Mouse (Mus musculus): Measurements from ENCODE around the gene Gm5485. TPM values are rescaled to one million over a fixed set of nuclear protein-coding genes. Genes with fewer than 3 reads are reported as not detected.

Gm5485 gene
- polyA plus RNA-seq (2015; fragmentation: Nextera tagmentation; extraction: Ambion mirVana): 0.52 TPM in 1 of 2 replicates, not detected in the other

DNA sequence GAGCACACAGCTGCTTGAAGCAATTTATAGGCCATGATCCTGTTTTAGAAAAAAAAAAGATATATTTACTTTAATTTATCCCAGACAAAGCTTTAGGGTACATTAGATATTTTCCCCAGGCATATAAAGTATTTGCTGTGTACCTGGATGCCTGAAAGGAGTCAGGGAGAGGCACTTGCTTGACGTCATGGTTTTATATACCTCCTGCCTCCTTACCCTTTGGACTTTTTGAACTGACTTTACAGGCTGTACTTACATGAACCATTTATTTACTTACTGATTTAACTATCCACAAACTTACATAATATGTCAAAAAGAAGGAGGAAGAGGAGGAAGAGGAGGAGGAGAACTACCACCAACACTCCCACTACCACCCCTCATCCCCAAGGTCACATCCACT, at the start of gene Gm5485:
Gene Gm5485, minus strand, starts transcription at position 171 of the 400 bp plus-strand sequence.
- no peak within 1 kb of the TSS for H3K27ac ChIP-seq (replicated peaks)
- no peaks in the 10 kb centered on the region for H3K27me3 ChIP-seq (replicated peaks)
- WGBS: 82% methylated on average over 1 of the region's 1 CpGs
- no peaks in the 10 kb centered on the region for H3K36me3 ChIP-seq
- no peaks in the 10 kb centered on the region for H3K9me3 ChIP-seq (replicated peaks)
- no peak within 1 kb of the TSS for H3K4me3 ChIP-seq (replicated peaks)
- H3K9ac ChIP-seq (replicated peaks): no peak within 1 kb of the TSS
- H3K4me2 ChIP-seq: no peak within 1 kb of the TSS
- no peak for ATAC-seq (ENCODE audit: low FRiP score)
- no peaks in the 10 kb centered on the region for H3K4me1 ChIP-seq

DNA sequence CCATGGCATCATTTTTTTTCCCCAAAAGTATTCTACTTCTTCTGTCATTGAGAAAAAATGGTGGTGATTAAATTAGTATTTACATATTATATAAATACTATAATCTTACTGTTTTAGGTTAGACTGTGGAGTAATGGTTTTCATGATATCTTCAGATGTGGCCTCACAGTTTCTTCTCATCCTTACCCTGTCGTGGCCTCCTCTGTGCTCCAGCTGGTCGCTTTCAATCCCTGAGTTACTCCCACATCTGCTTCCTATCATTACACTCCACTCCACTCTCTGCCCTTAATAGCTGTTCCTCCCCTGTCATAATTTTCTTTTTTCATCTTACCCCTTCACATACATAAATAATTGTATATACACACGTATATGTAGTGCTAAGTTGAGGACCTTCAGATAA, 41.0 kb upstream of the Gm5485 start:
- H3K9ac ChIP-seq (replicated peaks): no peak overlapping the region
- H3K27me3 ChIP-seq (replicated peaks): no peaks in the 10 kb centered on the region
- H3K36me3 ChIP-seq: no peaks in the 10 kb centered on the region
- ATAC-seq (ENCODE audit: low FRiP score): no peak
- 87% methylated on average over 3 of the region's 3 CpGs for WGBS
- H3K4me1 ChIP-seq: no peaks in the 10 kb centered on the region
- H3K27ac ChIP-seq (replicated peaks): no peak overlapping the region
- H3K4me3 ChIP-seq (replicated peaks): no peak overlapping the region
- no peak overlapping the region for H3K4me2 ChIP-seq
- no peaks in the 10 kb centered on the region for H3K9me3 ChIP-seq (replicated peaks)

DNA sequence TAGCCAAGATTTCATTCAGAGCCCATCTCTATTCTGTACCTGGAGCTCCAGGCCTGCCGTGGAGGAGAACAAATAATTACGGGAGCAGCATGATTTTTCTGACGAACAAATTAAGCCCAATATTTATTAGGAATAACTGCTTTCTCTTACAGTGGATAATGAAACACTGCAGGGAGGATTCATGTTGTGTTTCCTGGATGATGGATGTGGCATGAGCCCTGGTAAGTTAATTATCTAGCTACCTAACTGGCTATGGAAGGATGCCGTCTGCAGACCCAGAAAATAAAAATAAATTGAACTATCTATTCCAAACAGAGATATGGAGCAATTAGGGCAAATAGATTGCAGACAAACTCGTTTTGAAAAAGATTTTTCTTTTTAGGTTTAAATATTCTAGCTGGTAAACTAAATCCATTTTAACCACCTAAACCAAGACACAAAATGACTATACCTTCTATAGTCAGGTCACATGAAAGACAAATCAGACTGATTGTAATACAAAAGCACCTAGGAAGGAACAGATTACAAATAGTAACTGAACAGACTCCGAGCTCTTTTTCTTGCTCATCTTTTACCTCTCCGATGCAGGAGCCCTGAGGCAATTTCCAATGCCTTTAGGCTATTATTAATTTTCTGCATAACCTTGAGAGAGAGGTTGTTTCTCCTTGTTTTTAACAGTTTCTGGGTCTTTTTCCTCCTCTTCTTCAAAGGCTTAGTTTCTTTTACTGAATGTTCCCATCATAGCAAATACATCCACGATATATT, 34.1 kb upstream of the Gm5485 start:
- H3K27ac ChIP-seq (replicated peaks): no peak overlapping the region
- no peak overlapping the region for H3K4me3 ChIP-seq (replicated peaks)
- ATAC-seq (ENCODE audit: low FRiP score): peak; percentile 66

DNA sequence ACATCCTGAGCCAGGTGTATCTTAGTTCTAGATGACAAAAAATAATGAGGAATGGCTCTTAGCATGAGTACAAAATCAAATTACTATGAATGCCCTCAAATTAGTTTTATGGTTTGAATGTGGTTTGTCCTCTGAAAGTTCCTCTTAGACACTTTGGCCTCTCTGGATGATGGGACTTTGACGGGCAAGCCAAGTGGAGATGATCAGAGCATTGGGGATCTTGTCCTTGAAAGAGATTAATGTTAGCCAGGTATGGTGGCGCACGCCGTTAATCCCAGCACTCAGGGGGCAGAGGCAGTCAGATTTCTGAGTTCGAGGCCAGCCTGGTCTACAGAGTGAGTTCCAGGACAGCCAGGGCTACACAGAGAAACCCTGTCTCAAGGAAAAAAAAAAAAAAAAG, 32.4 kb upstream of the Gm5485 start:
- no peak overlapping the region for H3K27ac ChIP-seq (replicated peaks)
- H3K36me3 ChIP-seq: no peaks in the 10 kb centered on the region
- no peaks in the 10 kb centered on the region for H3K4me1 ChIP-seq
- H3K4me3 ChIP-seq (replicated peaks): no peak overlapping the region
- WGBS: 95% methylated on average over 5 of the region's 5 CpGs
- no peak overlapping the region for H3K9ac ChIP-seq (replicated peaks)
- no peaks in the 10 kb centered on the region for H3K9me3 ChIP-seq (replicated peaks)
- no peak overlapping the region for H3K4me2 ChIP-seq
- ATAC-seq (ENCODE audit: low FRiP score): no peak
- no peaks in the 10 kb centered on the region for H3K27me3 ChIP-seq (replicated peaks)

More for the DNA sequence above, 34.1 kb upstream of the Gm5485 start:
- Histone ChIP-seq H3K27me3 (replicated peaks) (no peaks in the 10 kb centered on the region), H3K9ac (replicated peaks) (no peak overlapping the region), H3K36me3 (no peaks in the 10 kb centered on the region), H3K9me3 (replicated peaks) (no peaks in the 10 kb centered on the region), H3K4me2 (no peak overlapping the region), H3K4me1 (no peaks in the 10 kb centered on the region)
- 53% methylated on average over 8 of the region's 8 CpGs for WGBS

DNA sequence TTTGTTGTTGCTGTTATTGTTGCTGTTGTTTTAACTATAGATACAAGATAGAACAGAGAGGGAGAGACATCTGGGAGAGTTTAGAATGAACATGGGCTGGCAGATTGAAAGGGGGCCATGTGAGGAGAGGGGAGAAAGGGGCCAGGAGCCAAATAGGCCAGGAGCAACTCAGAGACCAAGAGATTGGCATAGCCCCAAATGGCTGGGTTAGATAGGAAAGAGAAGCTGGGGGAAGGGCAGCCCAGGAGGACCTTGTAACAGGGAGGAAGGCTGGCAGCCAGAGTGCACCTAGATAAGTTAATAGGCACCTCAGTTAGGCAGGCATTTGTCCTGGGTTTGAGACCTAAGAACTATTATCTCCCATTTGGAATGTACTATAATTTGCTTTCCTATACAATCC, 25.3 kb upstream of the Gm5485 start:
- Histone ChIP-seq H3K9ac (replicated peaks) (no peak overlapping the region), H3K27me3 (replicated peaks) (no peaks in the 10 kb centered on the region), H3K36me3 (no peaks in the 10 kb centered on the region), H3K4me2 (no peak overlapping the region), H3K27ac (replicated peaks) (no peak overlapping the region), H3K4me1 (no peaks in the 10 kb centered on the region), H3K9me3 (replicated peaks) (no peaks in the 10 kb centered on the region), H3K4me3 (replicated peaks) (no peak overlapping the region)
- no peak for ATAC-seq (ENCODE audit: low FRiP score)

DNA sequence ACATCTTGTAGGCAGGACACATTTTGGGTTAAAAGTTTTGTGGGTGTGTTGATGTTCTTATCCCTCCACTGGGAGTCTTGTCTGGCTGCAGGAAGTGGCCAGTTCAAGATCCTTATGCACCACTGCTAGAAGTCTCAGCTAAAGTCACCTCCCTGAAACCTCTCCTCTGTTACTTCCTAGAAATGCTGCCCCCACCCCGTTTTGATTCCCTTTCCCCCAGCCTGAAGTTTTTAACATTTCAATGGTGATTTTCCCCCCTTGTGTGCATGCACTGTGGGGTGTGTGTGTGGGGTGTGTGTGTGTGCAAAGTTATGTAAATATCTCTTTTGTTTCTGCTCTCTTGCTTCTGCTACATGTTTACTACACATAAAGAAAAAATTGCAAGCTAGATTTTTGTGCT, 23.2 kb upstream of the Gm5485 start:
- no peak for ATAC-seq (ENCODE audit: low FRiP score)
- Histone ChIP-seq H3K9me3 (replicated peaks) (no peaks in the 10 kb centered on the region), H3K4me2 (no peak overlapping the region), H3K36me3 (no peaks in the 10 kb centered on the region), H3K4me3 (replicated peaks) (no peak overlapping the region), H3K27ac (replicated peaks) (no peak overlapping the region), H3K4me1 (no peaks in the 10 kb centered on the region), H3K27me3 (replicated peaks) (no peaks in the 10 kb centered on the region), H3K9ac (replicated peaks) (no peak overlapping the region)
- WGBS: 3% methylated on average over 1 of the region's 1 CpGs

DNA sequence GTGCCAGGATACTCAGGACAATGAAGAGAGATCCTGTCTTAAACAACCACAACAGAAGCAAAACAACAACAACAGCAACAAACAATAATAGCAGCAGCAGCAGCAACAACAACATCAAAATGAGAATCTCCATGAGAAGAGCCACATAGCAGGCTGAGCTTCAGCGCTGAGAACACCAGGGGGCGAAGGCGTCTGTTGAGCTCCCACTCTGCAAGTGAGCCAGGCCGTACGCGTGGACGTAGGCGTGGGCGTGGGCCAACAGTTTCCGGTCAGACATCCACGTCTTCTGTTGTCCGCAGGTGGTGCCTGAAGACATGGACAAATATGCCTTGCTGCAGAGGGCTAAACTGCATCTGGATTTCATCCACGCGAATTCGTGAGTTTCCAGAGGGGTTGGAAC, 18.8 kb upstream of the Gm5485 start, which contains the start of gene Morc1:
Gene Morc1, plus strand, starts transcription at position 211 of the 400 bp plus-strand sequence.
- no peaks in the 10 kb centered on the region for H3K27me3 ChIP-seq (replicated peaks)
- no peaks in the 10 kb centered on the region for H3K36me3 ChIP-seq
- no peak within 1 kb of the TSS for H3K4me3 ChIP-seq (replicated peaks)
- H3K27ac ChIP-seq (replicated peaks): peak within 1 kb of the TSS; percentile 68
- 95% methylated on average over 15 of the region's 15 CpGs for WGBS
- no peaks in the 10 kb centered on the region for H3K9me3 ChIP-seq (replicated peaks)
- no peak within 1 kb of the TSS for H3K4me2 ChIP-seq
- H3K4me1 ChIP-seq: 0 out of 2 replicates have a peak, but pooled peaks cover 9% of the 10 kb centered on the region
- H3K9ac ChIP-seq (replicated peaks): no peak within 1 kb of the TSS
- ATAC-seq (ENCODE audit: low FRiP score): no peak

DNA sequence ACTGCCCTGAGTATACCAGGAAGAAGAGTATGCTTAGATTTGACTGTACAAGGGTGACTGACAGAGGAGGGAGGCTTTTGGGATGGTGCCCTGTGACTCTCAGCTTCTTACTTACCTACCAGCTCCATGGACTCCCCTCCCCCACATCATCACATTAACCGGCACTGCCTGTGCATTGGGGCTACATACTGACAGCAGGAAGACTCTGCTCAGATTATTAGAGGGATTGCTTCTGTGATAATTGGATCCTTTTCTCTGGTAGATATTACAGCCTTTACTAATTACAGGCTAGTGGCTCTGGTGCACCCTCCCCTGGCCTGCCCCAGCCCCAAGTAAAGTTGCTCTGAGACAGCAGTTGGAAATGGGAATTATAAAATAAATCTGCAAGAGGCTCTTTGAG, 17.2 kb upstream of the Gm5485 start:
- ATAC-seq (ENCODE audit: low FRiP score): peak; percentile 86
- no peaks in the 10 kb centered on the region for H3K9me3 ChIP-seq (replicated peaks)
- H3K36me3 ChIP-seq: no peaks in the 10 kb centered on the region
- H3K4me1 ChIP-seq: 0 out of 2 replicates have a peak, but pooled peaks cover 9% of the 10 kb centered on the region
- H3K4me2 ChIP-seq: no peak overlapping the region
- H3K27ac ChIP-seq (replicated peaks): peak overlapping the region; percentile 68
- no peak overlapping the region for H3K9ac ChIP-seq (replicated peaks)
- H3K4me3 ChIP-seq (replicated peaks): no peak overlapping the region
- 44% methylated on average over 1 of the region's 1 CpGs for WGBS
- no peaks in the 10 kb centered on the region for H3K27me3 ChIP-seq (replicated peaks)

DNA sequence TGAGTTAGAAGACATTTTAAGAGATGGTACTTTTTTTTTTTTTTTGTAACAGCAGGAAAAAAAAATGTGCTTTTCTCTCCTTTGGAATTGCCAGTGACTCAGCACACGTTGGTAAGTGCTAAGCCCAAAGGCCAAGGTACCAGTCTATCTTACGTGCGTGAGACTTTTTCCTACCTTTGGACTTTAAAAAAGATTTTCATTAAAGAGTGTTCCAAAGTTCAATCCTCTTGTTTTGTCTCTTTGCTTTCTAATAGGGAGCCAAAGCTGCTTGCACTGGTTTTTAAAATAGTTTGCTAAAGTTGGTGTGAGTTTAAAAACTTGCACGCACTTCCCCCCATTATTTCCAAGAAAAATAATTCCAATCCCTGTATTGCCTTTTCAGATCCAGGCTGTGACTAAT, 11.9 kb upstream of the Gm5485 start:
- Histone ChIP-seq H3K27ac (replicated peaks) (no peak overlapping the region), H3K9ac (replicated peaks) (no peak overlapping the region), H3K4me2 (no peak overlapping the region), H3K36me3 (no peaks in the 10 kb centered on the region), H3K27me3 (replicated peaks) (no peaks in the 10 kb centered on the region), H3K4me1 (no peaks in the 10 kb centered on the region), H3K9me3 (replicated peaks) (no peaks in the 10 kb centered on the region), H3K4me3 (replicated peaks) (no peak overlapping the region)
- ATAC-seq (ENCODE audit: low FRiP score): no peak
- WGBS: 76% methylated on average over 4 of the region's 4 CpGs

DNA sequence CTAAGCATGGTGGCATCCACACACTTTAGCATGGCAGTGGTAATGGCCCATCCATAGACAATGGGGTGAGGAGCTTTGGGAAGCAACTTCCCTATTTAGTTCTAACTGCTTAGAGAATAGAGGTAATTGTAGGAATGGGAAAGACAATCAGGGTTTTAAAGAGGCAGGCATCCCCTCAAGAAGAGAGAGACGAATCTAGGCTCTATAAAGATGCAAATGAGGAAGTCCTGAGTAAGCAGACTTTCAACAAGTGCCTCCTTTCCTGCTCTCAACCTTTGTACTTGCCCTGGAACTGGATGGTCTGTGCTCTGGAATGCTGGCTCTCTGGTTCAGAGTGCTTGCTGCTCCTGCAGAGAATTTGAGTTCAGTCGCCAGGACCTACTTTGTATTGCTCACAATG, 10.3 kb upstream of the Gm5485 start:
- no peak overlapping the region for H3K4me3 ChIP-seq (replicated peaks)
- H3K4me2 ChIP-seq: no peak overlapping the region
- WGBS: 13% methylated on average over 2 of the region's 2 CpGs
- H3K36me3 ChIP-seq: no peaks in the 10 kb centered on the region
- ATAC-seq (ENCODE audit: low FRiP score): no peak
- H3K4me1 ChIP-seq: no peaks in the 10 kb centered on the region
- H3K27me3 ChIP-seq (replicated peaks): no peaks in the 10 kb centered on the region
- no peak overlapping the region for H3K9ac ChIP-seq (replicated peaks)
- no peak overlapping the region for H3K27ac ChIP-seq (replicated peaks)
- H3K9me3 ChIP-seq (replicated peaks): no peaks in the 10 kb centered on the region

DNA sequence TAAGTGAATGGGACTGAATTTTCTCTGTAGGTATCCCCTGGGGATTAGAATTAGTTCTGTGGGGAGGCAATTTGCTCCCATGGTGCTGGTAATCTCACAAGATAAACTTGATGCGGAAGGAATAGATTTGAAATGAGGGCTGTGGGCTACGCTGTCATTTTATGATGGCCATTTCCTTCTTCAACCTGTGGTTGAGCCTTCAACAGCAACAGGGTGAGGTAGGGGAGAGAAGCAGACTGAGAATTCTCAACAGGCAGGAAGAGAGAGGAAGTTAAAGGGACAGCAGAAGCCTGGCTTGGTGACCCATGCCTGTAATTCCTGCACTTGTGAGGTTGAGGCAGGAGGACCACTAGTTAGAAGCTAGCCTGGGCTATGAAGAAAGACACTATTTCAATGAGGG, 6.8 kb upstream of the Gm5485 start:
- H3K27ac ChIP-seq (replicated peaks): no peak overlapping the region
- no peaks in the 10 kb centered on the region for H3K36me3 ChIP-seq
- ATAC-seq (ENCODE audit: low FRiP score): no peak
- no peaks in the 10 kb centered on the region for H3K9me3 ChIP-seq (replicated peaks)
- no peak overlapping the region for H3K9ac ChIP-seq (replicated peaks)
- no peaks in the 10 kb centered on the region for H3K4me1 ChIP-seq
- no peaks in the 10 kb centered on the region for H3K27me3 ChIP-seq (replicated peaks)
- no peak overlapping the region for H3K4me2 ChIP-seq
- H3K4me3 ChIP-seq (replicated peaks): no peak overlapping the region
- WGBS: 56% methylated on average over 2 of the region's 2 CpGs

DNA sequence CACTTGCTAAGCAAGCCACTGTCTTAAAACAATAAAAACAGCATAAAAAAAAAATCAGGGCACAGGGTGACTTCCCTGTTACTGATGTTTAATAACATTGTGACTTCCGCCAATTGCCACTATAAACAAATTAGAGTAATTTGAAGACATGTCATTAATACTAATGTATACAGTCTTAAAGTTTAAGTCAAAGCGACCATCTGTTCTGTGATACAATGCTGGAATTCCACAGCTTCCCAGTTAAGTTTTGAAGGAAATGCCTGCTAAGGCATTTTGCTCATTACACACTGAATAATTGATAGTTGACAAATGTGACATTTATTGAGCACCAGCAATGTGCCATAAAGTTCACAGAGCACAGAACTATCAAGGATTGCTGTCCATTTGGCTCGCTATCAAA, 6.3 kb upstream of the Gm5485 start:
- no peaks in the 10 kb centered on the region for H3K36me3 ChIP-seq
- H3K9ac ChIP-seq (replicated peaks): no peak overlapping the region
- H3K4me1 ChIP-seq: no peaks in the 10 kb centered on the region
- ATAC-seq (ENCODE audit: low FRiP score): no peak
- no peaks in the 10 kb centered on the region for H3K9me3 ChIP-seq (replicated peaks)
- H3K27ac ChIP-seq (replicated peaks): no peak overlapping the region
- no peaks in the 10 kb centered on the region for H3K27me3 ChIP-seq (replicated peaks)
- H3K4me3 ChIP-seq (replicated peaks): no peak overlapping the region
- no peak overlapping the region for H3K4me2 ChIP-seq
- WGBS: 40% methylated on average over 3 of the region's 3 CpGs

Measured in neural tube, embryonic 15.5 days (tissue).